Mouse (Mus musculus): ENCODE data around the gene Ecm1.
A peak's percentile ranks its signal among the peaks of the same experiment; 100 is the strongest.

DNA sequence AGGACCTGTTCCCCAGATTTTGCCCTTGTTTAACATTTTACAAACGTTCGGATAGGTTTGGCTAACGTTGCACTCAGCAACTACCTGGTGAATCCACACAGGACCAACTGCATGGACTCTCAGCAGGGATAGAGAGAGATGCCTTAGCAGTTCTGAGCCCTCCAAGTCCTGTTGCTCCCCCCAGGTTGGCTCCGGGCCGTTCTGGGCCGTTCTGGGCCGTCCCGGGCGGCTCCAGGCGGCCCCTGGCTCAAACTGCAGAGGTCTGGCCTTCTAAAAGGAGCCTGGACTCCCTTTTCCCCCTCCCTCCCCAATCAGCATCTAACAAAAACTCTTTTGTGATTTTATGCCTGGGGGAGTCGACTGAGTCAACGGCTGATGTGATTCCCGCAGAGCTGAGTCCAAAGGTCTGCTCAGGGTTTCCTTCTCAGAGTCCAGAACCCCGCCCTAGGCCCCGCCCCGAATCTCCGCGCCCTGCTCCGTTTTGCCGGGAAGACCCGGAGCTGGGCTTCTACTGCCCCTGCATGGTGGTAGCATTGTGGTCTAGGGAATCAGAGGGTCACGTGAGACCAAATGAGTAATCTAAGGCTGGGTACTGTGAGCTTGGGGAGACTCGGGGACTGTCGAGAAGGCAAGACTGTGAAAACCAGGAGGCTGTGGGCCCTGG, 37.4 kb downstream of the Ecm1 start:
- TF ChIP-seq POLR2A (IDR thresholded peaks at IDR 0.05; ENCODE audit: borderline replicate concordance, extremely low read depth, low read depth, low read length) (no peak), CTCF (IDR thresholded peaks at IDR 0.05; ENCODE audit: insufficient read depth, low read length) (peak; percentile 13; the same call in 1 of the 2 replicates)

Data from lung, adult 2 months (tissue).